Mouse (Mus musculus): ENCODE data around the gene Hdac9.

GRCm38 (mm10) chr12:34550268-34550667 lies 366.6 kb downstream of the Hdac9 start:
- no peak for TF ChIP-seq CTCF (IDR thresholded peaks at IDR 0.05; ENCODE audit: borderline replicate concordance, insufficient read depth, low read length)
- no peak for TF ChIP-seq POLR2A (IDR thresholded peaks at IDR 0.05; ENCODE audit: low read depth, low read length)
